Mouse (Mus musculus): ENCODE results near the gene Proser2. TPM values are rescaled to one million over a fixed set of nuclear protein-coding genes. Genes with fewer than 3 reads are reported as not detected.

Gene Proser2
- total RNA-seq (2022), result 1 to 10 TPM; 2.1 to 3.7 (median 2.4) TPM

DNA sequence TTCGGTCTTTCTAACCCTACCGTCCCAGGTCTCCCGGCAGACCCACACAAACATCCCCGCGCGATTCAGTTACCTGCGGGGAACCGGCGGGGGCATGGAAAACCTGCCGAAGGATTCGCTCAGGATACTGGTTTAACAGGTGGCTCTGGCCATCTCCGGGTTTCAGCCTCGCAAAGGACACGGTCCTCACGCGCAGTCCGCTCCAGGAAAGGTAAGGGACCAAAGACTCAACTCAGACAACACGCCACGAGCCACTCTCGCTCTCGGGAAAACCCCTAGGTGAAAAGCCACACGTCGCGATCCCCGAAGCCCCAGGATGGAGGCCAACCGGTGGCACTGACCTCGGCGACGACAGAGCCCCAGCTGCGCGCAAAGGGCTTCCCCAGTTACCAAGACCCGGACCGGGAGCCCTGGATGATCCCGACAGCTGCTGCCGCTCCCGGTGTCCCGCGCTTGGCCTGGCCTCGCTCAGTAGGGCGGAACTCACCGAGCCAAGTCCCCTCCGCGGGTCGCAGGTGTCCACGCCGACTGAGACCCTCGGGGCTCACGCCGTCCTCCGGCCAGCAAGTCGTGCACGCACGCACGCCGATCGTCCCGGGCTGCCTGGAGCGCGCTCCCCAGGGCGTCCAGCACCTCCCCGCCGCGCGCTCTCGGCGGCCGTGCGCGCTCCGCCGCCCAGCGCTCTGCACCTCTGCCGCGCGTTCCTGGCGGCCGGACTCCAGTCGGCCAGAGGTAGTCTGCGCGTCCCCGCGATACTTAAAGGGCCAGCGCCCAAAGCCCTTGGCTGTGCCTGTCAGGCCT, at the start of gene Proser2:
Gene Proser2 (minus strand): TSS at position 657 of the 801 bp plus-strand sequence.
- peak; percentile 22 to 42 for DNase-seq (ENCODE audit: low spot score in 2 of 2)

DNA sequence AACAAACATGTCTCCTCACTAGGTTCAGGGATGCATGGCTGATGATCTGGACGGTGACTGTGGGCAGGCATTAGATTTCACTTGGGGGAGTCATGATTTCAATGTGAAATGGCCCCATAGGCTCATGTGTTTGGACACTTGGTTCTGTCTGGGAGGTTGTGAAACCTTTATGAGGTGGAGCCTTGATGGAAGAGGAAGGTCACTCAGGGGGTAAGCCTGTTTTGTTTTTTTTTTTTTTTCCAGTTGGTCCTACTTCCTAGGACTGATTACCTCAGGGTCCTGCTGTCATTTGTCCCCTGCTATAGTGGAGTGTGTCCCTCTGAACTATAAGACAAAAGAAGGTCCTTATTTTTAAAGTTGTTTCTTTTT, 49.7 kb upstream of the Proser2 start:
- DNase-seq (ENCODE audit: low spot score in 2 of 2), result no peak

DNA sequence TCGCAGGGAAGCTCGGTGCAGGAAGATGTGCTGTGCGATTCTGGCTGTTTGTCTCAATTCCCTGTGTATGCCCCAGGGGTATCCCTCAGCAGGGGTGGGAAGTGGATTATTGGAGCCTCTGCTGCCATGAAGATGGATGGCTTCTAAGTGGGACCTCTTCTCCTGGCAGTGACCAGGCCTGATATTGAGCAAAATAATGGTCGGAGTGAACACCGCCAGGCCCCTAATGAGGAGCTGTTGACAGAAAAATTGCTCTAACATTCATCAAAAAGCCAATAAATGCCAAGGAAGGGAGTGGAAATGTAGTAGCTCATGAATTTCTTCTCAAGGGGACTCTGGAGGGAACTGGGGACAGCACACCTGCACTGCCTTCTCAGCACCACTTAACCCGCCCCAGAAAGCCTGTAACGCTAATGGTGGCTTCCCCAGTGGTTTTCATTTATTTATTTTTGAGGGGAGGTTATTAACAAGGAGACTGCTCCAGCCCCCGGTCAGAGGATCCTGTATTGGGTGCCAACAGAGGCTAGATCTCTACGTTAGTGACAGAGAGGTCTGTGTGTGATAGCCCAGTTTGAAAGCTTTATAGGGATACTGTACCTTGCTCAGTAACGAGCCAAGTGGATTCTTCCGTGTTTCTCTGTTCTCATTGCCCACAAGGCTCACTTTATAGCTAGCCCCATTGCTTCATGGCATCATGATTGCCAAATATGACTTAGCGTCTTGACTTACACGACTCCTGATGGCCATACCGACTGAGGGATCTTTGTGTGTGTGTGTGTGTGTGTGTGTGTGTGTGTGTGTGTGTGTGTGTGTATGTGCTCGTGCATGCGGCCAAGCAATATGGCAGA, 49.1 kb upstream of the Proser2 start:
- no peak for DNase-seq (ENCODE audit: low spot score in 2 of 2)

DNA sequence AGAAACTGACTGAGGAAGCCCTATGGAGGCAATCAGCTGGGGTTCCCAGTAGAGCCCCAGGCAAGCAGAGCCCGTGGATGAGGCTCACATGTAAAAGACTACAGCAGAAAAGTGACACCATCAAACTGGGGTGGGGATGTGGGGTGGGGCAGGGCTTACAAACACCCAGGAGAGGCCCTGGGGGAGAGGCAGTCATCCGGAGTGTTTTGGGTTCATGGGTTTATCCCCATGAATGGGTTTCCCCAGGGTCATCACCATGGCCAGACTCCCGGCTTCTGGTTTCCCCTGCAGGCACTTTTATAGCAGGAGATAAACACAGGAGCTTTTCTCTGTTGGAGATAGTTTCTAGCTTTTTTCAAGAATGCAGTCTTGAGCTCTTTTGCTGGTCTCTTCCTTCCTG, 43.0 kb upstream of the Proser2 start:
- DNase-seq (ENCODE audit: low spot score in 2 of 2), result no peak

DNA sequence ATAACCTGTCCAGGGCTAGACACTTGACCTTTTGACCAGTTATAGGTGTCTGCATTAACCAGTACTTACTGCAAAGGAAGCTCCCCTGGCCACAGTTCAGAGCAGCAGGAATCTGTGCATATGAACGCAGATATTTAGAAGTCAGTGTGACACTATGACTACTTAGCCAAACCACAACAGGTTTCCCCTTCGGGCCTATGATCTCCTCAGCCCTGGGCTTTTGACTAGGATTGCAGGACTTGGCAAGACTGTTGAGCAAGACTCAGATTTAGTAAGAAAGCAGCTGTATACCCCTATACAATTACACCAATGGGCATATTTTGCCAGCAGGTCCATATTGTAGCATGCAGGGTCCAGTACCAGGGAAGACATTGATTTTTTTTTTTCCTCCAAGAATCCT, 38.5 kb upstream of the Proser2 start:
- DNase-seq (ENCODE audit: low spot score in 2 of 2), result no peak

DNA sequence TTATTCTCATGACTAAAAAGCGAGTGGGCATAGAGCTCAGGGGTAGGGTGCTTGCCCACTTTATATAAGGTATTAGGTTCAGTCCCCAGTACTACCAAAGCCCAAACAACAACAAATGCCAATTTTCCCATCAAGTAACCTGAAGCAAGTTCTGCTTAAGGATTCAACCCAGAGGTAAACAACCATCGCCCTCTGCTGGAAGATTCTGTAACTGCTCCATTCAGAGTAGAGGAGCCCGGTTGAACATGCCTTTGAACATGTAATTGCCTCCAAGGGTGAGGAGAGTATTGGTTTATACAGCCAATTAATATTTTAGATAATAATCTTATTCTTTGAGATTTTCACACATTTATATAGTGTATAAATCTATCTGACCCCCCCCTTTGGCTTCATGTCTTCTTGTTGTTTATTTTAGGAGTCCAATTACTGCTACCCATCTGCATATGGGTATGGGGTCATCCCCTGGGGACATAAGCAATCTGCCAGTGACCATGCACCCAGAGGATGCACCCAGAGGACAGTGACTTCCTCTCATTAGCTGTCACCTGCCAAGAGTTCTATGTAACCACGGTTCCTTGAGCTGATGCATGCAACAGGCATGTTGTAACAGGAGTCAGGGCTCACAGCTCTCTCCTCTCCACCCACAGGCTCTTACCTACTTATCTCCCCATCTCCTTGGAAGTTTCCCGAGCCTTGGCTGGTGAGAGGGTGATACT, 38.0 kb upstream of the Proser2 start:
- DNase-seq (ENCODE audit: low spot score in 2 of 2), result peak; percentile 18 to 37

DNA sequence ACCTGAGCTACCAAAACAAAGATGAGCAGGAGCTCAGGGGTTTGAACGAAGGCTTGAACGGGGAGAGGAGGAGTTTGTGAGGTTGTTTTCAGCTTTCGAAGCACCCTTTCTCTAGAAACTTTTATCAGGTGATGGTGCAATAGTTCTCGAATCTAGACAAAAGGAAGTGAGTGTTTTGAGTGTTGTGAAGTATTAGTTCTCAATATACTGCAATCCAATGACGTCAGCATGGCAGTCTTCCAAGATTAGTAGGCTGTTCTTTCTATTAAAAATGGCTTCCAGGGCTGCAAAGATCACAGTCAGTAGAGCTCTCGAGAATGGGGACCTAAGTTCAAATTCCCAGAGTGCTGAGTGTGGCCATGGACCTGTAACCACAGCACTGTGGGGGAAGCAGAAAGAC, 35.8 kb upstream of the Proser2 start:
- no peak for DNase-seq (ENCODE audit: low spot score in 2 of 2)

DNA sequence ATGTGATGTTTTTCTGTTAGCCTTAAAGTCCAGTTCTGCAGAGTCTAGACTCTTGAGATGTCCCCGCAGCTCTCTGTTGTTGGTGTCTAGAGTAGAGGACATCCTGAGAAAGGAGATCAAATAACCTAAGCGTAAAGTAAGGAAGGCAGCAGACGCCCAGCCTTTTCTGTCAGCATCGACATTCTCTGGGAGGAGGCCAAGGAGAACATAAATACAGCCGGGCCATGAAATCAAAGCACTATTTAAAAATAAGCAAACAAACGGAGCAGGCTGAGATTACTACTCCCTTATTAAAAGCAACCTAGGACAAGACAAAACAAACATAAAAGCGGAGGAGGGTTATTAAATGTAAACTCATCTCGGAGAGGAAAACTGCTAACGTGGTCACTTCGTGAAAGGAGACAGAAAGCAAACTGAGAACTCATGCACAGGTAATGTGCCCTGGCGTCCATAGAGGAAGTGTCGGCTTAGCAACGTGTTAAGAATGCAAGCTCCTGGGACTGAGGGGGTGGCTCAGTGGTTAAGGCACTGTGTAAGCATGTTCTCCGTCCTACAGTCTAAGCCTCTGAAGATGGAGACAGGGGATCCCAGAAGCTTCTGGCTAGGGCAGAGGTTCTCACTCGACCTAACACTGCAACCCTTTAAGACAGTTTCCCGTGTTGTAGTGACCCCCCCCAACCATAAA, 34.7 kb upstream of the Proser2 start:
- DNase-seq (ENCODE audit: low spot score in 2 of 2), result no peak

DNA sequence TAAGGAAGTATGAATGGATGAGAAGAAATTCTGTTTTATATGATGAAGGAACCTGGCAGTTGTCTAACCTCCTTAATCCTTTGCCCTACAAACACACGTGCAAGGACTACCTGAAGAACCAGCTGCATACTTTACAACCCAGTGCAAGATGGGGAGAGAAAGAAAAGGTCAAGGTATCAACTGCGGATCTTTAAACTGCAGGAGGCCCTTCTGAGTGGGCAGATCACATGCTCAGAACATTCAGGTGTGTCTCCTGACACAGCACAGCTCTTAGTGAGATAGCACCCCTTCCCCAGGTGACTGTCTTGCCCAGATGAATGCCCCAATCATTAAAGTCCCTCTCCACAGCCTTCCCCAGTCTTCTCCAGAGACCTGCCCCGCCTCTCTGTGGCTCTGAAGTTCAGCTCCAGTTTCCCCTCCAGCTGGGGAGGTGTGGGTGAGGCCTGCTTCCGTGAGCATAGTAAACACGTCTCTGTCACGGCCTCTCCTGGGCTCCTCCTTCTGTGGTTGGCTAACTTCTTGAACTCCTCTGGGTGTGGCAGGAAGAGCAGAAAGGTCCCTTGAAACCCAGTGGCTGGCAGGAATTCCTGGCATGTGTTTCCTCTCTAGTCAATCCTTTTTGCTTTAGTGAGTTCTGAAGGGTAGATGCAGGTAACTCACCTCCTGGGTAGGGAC, 32.5 kb upstream of the Proser2 start:
- DNase-seq (ENCODE audit: low spot score in 2 of 2), result no peak

DNA sequence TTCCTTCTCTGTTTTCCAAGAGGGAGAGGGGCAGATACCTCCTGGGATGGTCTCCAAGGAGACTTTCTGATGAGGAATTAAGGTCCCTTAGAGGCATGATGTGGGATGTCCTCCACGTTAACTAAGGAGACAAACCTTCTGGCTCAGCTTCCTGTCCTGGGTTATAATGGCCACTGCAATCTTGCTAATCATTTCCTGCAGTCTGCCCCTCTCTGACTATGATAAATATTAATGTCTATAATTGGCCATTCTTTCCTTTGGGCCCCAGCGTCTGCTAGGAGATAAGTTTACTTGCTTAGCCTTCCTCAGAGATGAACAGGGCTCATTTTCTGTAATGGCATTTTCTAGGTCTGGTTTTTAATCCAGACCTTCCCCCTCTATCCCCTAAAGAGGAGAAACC, 29.7 kb upstream of the Proser2 start:
- DNase-seq (ENCODE audit: low spot score in 2 of 2), result no peak

DNA sequence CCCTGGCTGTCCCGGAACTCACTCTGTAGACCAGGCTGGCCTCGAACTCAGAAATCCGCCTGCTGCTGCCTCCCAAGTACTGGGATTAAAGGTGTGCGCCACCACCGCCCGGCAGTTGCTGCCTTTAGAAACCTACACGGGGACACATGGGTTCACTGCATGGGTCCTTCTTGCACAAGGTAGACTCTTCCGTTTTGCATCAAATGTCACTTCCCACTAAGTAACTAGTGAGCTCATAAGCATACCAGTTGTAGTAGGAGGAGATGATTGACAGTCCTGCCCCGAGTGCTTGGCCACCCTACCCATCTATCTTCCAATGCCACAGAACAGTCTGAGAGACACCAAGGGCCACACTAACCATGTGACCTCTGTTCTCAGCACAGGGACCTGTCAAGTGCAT, 29.2 kb upstream of the Proser2 start:
- DNase-seq (ENCODE audit: low spot score in 2 of 2), result no peak

DNA sequence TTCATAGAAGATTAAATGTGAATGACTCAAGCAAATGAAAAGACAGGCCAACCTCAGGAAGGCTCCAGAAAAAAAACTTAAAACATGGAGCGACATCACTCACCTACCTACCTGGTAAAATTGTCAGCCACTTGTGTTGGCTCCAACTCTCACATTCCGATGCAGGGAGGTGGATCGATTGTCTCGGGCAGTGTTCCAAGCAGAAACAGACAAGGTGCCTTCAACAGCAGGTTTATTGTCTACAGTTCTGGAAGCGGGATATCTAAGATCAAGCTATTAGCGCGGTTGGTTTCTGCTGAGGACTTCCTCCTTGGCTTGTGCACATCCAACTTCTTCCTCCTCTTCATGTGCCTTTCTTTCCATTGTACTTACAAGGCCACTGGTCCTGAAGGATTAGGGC, 27.6 kb upstream of the Proser2 start:
- no peak for DNase-seq (ENCODE audit: low spot score in 2 of 2)

DNA sequence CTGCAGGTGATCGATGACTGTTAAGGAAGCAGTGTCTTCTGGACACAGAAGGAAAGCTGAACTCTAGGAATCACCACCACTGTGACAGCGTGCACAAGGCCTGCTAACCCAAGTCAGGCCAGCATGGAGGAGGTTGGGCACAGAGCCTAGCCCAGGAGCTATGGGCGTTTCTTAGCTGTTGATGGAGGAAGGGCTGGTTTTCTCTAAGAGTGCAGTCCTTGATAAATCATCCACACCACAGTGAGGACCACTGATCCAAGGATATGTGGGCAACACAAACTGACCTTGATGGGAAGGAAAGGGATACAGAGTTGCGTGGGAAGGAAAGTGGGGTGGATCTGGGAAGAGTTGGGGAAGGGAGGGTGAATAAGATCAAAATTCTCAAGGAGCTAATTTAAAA, 27.2 kb upstream of the Proser2 start:
- DNase-seq (ENCODE audit: low spot score in 2 of 2), result no peak

DNA sequence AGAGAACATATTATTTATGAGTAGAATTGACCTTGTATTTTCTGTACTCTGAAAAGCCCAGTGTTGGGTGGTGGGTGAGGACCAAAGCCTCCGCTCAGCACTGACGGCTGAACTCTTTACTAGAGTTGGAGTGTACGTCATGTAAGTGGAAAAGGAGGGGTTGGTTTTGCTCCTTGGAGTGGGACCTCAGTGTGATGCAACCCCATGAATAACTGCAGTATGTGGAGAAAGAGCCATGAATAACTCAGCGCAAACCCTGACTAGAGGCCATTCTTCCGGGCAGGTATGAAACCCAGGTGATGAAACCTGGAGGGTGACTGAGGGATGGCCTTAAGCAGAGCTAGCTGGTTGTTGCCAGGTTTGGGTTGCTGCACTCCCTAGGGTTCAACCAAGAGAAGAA, 19.8 kb upstream of the Proser2 start:
- DNase-seq (ENCODE audit: low spot score in 2 of 2), result no peak

DNA sequence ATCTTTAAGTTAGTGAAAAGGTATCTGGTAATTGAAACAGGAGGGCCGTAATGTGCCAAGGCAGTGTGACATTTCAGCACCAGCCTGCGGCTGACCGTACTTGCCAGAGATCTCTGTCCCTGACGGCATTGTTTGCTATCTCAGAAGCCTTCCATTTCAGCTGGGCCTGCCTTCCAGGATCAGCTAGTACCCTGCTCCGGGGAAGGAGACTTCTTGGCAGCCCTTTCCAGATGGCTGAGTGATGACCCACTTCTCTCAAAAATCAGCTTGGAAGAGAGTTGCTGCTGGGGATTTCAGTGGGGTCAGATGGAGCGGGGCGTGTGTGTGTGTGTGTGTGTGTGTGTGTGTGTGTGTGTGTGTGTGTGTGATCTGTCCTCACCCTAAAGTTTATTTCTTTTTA, 16.9 kb upstream of the Proser2 start:
- DNase-seq (ENCODE audit: low spot score in 2 of 2), result no peak

DNA sequence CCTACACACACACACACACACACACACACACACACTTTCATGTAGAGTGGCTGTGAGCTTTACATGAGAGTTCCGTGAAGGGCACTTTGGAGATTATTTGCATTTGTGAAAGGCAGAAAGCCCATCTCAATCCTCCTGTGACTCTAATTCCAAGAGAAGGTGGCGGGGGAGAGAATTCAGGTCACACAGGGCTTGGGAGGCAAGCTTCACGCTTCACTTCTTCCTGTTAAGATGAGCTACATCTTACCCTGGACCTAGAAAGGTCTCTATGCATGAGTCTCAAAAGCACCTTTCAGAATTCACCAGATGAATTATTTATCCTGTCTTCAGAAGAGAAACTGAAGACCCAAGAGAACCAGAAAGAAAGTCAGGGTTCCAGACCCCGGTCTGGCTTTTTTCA, 16.2 kb upstream of the Proser2 start:
- DNase-seq (ENCODE audit: low spot score in 2 of 2), result no peak

DNA sequence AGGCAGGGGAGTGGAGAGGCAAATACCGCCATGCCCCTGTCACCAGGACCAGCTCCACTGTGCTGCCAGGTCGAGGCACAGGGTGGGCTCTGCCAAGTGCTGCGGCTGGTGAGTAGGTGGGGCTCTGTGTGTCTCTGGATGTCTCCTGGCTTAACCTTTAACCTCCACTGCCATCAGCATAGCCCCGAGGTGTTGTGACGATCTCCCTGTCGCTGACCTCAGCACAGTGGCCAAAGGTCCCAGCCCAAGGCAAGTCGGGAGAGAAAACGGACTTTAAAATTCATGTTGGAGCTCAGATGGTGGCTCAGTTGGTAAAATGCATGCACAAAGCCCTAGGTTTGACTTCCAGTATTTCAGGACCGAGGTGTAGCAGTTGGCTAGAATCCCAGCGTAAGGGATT, 15.6 kb upstream of the Proser2 start:
- DNase-seq (ENCODE audit: low spot score in 2 of 2), result no peak

DNA sequence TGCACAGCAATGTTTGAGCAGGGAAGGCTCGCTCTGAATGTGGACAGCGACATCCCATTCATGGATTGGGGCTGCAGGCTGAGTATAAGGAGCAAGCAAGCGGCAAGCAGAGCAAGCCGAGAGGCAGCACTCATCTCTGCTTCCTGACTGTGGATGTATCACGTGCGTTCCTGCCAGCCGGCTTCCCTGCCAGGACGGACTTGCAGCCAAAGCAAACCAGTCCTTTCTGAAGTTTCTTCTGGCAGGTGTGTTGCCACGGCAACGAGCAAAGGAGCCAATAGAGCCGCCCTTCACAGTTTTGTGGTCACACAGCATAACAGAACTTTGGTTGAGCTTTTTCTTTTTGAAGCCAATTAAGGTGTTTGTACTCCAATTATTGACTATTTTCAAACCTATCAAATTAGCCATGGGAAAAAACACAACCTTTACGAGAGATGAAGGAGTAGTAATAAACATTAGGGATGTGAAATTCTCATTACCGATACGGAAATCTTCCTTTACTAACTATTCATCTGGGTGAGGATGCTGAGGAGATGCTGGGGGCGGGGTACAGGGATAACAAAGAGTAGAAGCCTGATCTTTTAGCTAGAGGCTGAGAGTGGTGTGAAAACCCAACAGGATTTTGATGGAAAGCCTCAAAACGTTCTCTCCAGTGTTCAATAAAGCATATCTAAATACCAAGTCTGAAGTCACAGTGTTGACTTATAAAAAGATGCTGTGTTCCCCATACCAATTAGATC, 13.1 kb upstream of the Proser2 start:
- no peak for DNase-seq (ENCODE audit: low spot score in 2 of 2)

DNA sequence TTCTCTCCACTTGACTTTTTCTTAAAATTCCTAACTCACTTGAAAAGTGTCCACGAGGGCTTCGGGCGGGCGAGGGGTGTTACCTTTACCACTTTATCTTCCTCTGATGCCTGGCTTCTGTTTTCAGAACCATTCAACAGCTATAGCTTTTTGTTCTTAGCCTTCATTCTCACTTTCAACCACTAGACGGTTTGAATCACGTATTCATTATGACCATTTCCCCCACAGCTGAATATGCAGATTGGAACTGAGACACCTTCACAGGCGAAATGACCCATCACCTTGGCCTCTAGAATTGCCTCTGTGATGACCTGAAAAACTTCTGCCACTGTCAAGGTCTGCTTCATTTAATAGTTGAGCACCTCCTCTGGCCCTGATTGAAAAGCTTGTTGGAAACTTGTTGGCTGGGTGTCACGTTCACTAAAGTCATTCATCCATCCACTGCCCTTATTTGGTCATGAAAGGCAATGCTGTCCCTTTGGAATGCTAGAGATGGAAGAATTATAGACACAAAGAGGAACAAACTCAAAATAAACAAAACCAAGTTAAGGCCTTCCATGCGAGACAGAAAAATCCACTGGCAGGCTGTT, 10.7 kb upstream of the Proser2 start:
- no peak for DNase-seq (ENCODE audit: low spot score in 2 of 2)

DNA sequence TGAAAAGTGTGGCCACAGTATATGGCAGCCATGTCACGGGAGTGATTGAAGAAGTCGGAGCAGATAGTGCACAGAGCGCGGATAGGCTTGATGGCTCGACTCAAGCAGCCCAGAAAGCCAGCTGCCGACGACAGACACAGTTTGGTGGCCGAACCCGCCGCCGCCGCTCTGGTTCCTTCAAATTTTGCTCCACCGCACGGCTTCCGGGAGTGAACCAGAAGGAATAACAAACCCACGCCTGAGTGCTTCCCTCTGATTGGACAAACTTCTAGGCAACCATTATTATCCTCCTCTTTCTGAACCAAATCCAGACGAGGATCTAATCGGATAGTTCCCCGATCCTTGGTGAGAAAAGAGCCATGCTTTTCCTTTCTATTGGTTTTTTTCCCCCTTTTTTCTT, 3.9 kb upstream of the Proser2 start:
- DNase-seq (ENCODE audit: low spot score in 2 of 2), result no peak
